Mouse (Mus musculus) cortical plate, adult 2 months (tissue): ENCODE measurements at regions not wholly inside any gene's neighbourhood (a gene's known extent, or its start where the extent isn't known, plus 50 kb on each side); places are given as distances from the start of the nearest gene placed in this dataset.

Source experiments
- CTCF ChIP-seq: fragments of 200-500 bp; IDR thresholded peaks from 2 replicates; pipeline ENCODE4 v1.5.1; 2011; ENCODE audit warnings: mild to moderate bottlenecking, control low read depth, low read length; ENCODE audit not compliant: insufficient read depth; ENCODE audit errors: extremely low read depth
- POLR2A ChIP-seq: fragments of 200-500 bp; IDR thresholded peaks from 2 replicates; pipeline ENCODE4 v1.6.1; 2011; ENCODE audit warnings: mild to moderate bottlenecking, low read length, control low read depth; ENCODE audit not compliant: insufficient read depth; ENCODE audit errors: extremely low read depth

- no peak for TF ChIP-seq POLR2A
- no peak for TF ChIP-seq CTCF
Measured at GRCm38 (mm10) chr1:83879109-83879399, 471.1 kb upstream of the Sphkap start.
